Mouse (Mus musculus): ENCODE results near the gene Mast4.

Gene Mast4

GRCm38 (mm10) chr13:103043011-103043410, 291.3 kb downstream of the Mast4 start:
- DNase-seq, result no peak

DNA sequence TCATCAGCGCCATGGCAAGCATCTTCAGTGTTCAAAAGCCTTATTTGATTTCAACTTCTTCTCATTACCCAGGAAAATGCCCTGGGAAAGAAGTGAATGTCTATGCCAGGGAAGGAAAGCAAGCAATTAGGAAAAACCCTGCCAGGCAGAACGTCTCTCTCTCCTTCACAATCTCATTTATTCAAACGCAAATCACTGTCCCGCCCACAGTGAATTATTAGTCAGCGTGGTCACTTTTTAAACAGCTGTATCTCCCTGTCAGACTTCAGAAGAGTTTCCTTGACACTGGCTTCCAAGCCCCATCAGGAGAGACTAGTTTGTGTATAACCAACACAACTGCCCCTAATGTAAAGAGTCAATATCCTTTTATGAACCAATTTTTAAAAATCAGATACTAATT, 296.8 kb downstream of the Mast4 start:
- DNase-seq, result peak; percentile 52 to 55

- no peak for DNase-seq
Observed at GRCm38 (mm10) chr13:103029377-103029776, 304.9 kb downstream of the Mast4 start.

GRCm38 (mm10) chr13:103027456-103028078, 306.7 kb downstream of the Mast4 start:
- DNase-seq, result no peak

DNA sequence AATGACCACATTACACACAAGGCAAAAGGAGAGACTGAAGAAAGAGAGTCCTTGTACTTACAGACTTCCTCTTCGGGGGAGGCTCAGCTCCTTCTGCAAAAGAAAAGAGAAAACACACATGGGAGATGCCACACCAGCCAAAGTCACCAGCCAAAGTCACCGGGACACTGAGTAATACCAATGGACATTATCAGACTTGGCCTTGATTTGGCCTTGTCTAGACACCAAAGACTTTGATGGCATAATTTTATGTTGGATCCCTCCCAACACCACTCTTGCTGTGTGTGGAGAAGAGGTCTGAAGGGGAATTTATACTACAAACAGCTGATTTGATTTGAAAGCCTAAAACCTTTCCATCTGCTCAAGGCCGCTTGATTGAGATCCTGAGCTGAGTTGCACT, 308.8 kb downstream of the Mast4 start:
- no peak for DNase-seq

DNA sequence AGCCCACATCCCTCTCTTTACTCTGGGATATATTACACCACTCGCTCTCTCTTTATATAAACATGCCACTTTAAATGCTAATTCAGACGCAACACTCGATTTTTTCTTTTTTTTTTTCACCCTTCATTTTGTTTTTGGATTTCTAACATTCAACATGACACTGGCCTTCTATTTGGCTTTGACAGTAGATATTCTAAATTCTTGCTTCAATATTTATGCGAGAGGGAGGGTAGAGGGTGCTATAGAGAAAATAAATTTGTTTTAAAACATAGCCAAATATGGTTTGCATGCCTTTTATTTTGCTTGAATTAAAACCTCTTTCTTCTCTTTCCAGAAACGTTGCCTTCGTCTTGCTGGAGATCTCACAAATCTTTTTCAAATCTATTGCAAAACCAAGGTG, 315.8 kb downstream of the Mast4 start:
- no peak for DNase-seq

DNA sequence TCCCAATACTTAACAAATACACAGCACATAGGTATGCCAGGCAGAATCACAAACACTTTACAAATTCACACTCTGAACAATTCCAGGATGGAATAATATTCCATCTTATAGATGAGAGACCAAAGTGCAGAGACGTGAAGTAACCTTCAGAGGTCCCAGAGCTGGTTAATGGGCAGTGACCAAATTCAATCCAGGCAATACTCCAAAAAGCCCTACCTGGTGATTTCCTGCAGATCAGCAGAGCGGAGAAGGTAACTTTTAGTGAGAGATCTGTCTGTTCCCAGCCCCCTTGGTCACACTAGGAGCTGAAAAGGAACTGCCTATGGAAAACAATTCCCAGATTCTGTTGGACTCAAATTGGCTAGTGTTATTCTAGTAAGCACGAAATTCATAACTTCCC, 316.6 kb downstream of the Mast4 start:
- DNase-seq, result peak in 1 of 2 experiments; percentile 14

DNA sequence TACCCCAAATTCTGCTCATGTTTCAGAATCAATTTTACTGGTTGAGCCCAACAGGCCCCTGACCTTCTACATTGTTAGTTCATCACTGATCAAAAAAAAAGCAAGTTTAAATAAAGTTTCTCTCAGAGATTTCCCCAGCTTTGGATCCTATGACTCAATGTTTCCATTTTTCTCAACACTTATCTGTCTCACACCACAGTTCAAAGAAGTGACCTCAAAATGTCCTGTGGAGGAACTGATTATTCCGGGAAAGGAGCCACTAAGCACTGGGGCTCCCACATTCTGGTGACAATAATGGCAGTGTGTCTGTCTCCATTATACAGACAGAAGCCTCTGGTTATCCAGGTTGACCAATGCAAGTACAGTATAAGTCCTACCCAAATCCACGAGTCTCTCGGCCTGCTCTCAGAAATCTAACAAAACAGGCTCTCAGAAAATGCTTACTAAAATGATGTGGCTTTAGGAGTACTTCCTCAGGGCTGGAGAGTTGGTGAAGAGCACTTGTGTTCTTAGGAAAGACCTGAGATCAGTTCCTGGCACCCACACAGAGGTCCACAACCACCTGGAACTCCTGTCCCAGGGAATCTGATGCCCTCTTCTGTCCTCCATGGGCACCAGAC, 319.1 kb downstream of the Mast4 start:
- DNase-seq, result no peak

DNA sequence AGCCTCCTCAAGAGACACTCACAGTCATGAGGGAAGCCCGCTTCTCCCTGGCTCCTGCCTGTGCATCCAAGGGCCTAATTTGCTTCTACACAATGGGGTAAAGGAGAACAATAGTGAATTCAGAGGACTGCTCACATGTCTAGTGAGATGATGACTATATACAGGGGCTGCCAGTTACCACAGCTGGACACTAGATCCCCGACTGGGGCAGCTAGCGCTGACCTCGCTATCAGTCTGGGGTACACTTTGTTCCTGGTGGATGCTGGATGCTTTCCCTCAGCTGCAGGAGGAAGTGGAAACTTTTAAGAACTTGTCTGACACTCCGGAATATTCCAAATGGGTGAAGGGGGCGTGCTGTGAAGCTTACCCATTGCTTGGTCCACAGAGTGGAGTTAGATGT, 319.7 kb downstream of the Mast4 start:
- DNase-seq, result peak in 1 of 2 experiments; percentile 29

DNA sequence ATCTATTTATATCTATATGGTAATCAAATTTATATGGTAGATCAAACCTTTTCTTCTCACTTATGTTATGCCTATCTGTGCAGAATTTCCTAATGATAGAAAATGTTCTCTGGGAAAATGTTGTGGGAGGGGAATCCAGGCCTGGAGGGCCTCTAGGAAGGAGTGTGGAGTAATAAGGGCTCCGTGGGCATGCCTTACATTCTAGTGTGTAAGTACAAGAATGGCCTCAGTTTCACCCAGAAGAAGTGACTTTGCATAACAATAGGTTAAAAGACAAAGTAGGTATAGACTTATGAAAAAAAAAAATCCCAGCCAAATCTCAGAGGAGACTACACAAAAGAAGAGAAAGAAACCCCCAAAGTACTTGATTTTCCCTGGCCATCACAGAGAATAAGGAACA, 320.1 kb downstream of the Mast4 start:
- DNase-seq, result no peak

- no peak for DNase-seq
Observed at GRCm38 (mm10) chr13:103005227-103005626, 329.1 kb downstream of the Mast4 start.

DNA sequence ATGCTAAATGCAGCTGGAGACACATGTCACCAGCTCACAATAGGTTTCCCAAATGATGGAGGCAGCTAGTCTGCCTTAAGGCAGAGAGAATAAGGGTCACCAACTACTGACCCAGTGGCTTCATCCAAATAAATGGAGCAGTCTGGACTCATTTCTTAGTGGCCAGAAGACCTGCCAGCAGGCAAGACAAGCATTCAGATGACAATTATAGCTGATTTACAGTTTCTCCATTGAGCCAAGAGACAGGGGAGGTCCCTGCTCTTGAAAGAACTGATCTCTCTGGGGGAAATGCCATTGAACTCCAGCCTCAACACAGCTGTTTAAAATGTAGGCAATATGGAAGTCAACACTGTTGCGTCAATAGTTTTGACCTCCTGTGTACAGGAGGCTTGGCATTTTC, 332.5 kb downstream of the Mast4 start:
- DNase-seq, result no peak

DNA sequence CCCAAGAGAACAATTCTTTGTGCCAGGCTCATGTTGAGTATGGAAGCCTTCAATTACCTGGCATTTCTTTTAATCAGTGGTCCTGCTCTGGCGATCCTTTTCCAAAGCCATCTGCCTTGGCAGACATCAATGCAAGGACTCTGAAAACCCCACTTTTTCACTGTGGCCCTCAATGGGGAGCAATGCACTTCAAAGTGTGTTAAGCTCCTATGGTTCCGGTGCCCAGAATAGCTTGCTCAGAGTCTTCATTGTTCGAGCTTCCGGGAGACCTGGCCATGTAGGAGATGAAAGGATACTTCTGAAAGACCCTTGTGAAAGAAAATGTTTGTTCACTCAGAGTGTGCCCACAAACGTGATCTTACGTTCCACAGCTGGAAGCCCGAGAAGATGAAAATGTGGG, 333.4 kb downstream of the Mast4 start:
- no peak for DNase-seq

DNA sequence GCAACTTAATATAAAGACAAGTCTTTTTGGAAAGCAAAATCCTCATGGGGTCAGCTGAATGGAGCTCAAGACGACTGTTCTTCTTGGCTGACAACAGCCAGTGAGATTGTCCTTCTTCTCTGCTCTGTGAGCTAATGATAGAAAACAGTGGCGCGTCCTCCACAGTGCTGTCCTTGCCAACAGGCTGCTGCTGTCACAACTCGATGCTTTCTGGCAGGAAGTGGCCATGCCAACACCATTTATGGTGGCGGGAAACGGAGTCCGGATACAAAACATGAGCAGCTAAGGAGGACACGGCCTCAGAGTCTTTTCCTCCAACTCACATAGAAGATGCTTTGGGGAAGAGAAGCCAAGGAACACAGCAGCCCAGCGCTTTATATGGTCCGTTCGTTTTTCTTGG, 340.2 kb downstream of the Mast4 start:
- DNase-seq, result no peak

- no peak for DNase-seq
Observed at GRCm38 (mm10) chr13:102992680-102993423, 341.4 kb downstream of the Mast4 start.

DNA sequence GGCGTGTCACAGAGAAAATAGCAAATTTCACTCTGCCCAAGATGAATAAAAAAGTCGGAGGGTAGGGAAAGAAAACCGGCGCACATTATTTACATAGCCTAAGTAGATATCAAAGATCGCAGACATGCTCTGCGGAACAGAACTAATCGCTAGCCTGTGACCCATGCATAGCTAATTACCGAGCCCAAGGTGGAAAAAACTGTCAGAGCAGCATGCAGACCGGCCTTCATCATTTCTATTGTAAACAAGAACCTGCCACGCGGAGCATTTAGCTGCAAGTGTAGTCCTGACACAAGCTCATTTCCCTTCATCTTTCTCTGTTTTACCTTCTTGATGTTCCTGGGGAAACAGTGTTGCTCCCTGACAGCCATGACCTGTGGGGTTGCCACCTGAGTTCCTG, 342.4 kb downstream of the Mast4 start:
- DNase-seq, result peak in 1 of 2 experiments; percentile 25

DNA sequence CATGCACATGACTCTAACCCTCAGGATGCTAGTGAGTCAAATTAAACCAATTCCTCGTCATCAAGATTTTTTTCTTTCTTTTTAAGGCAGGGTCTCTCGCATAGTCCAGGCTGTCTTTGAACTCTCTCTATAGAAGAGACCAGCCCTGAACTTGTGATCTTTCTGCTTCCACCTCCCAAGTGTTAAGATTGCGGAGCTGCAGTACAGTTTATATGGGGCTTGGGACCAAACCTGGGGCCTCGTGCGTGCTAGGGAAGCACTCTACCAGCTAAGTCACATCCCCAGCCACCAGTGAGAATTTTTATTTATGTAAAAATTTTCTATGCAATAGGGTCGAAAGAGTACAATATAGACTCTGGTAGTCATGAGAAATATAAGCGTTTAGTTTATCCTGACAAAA, 343.1 kb downstream of the Mast4 start:
- DNase-seq, result no peak

DNA sequence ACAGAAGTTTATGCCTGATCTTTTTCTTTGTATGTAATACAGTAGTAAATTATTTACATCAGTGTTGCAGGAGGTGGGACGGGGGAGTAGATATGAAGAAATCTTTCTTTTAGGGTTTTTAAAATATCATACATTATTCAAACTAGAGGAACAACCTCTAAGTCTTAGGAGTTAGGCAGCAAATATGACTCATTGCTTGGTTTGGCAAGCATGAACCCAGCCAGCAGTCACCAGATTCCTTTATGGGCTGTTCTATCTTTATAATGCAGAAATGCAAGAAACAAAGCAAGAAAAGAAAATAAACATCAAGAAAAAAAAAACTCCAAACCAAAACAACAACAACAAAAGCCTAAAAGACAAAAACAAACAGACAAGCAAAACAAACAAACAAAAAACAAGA, 344.2 kb downstream of the Mast4 start:
- no peak for DNase-seq

- no peak for DNase-seq
Observed at GRCm38 (mm10) chr13:102989616-102990015, 344.7 kb downstream of the Mast4 start.

GRCm38 (mm10) chr13:102988976-102989375, 345.3 kb downstream of the Mast4 start:
- no peak for DNase-seq

GRCm38 (mm10) chr13:102988251-102988895, 345.9 kb downstream of the Mast4 start:
- DNase-seq, result peak; percentile 11 to 26

DNA sequence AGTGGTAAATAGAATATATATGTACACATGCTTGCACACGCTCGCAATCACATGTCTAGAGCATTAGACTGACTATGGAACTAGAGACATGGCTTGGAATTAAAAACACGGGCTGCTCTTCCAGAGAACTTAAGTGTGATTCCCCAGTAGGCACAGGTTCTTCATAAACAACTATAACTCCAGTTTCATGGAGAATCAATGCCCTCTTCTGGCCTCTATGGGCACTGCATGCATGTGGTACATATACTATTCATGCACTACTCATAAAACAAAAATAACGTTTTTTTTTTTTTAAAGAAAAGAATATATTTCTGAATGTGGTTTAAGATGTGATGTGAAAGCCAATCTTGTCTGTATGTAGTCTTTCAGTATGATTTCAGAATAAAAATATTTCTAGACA, 349.7 kb downstream of the Mast4 start:
- DNase-seq, result no peak

- DNase-seq, result no peak
Observed at GRCm38 (mm10) chr13:102973853-102974252, 360.4 kb downstream of the Mast4 start.

GRCm38 (mm10) chr13:102963471-102963870, 370.8 kb downstream of the Mast4 start:
- no peak for DNase-seq
